Mouse (Mus musculus) heart, embryonic 16.5 days (tissue): ENCODE results near the gene Colca2. TPM values are rescaled to one million over a fixed set of nuclear protein-coding genes. Genes with fewer than 3 reads are reported as not detected.

Source experiments
- ATAC-seq: fragments of 200-750 bp; cut with Nextera tagmentation; replicated peaks from 2 replicates; pipeline ENCODE4 v1.8.0; 2017; ENCODE audit warnings: moderate number of reproducible peaks; ENCODE audit not compliant: insufficient read depth, low FRiP score; ENCODE audit errors: extremely low read depth
- H3K27ac ChIP-seq: fragments of 300-500 bp; sonication (generic); 2 replicates; pipeline ENCODE4 v1.5.1; 2014; ENCODE audit warnings: mild to moderate bottlenecking, low read length, control low read depth, moderate library complexity
- H3K27me3 ChIP-seq: fragments of 300-500 bp; sonication (generic); 2 replicates; pipeline ENCODE4 v1.6.1; 2014; ENCODE audit warnings: low read length, mixed read lengths; ENCODE audit not compliant: control insufficient read depth, insufficient read depth
- H3K36me3 ChIP-seq: fragments of 300-500 bp; sonication (generic); 2 replicates; pipeline ENCODE4 v1.6.1; 2014; ENCODE audit not compliant: control insufficient read depth, insufficient read depth
- H3K4me1 ChIP-seq: fragments of 300-500 bp; sonication (generic); 2 replicates; pipeline ENCODE4 v1.6.1; 2014; ENCODE audit warnings: low read length, mixed read lengths; ENCODE audit not compliant: control insufficient read depth, insufficient read depth
- H3K4me2 ChIP-seq: fragments of 300-500 bp; sonication (generic); 2 replicates; pipeline ENCODE4 v1.6.1; 2014; ENCODE audit warnings: low read depth, mild to moderate bottlenecking, control low read depth, low read length
- H3K4me3 ChIP-seq: fragments of 300-500 bp; sonication (generic); 2 replicates; pipeline ENCODE4 v1.5.1; 2014; ENCODE audit warnings: mild to moderate bottlenecking, control low read depth, low read length
- H3K9ac ChIP-seq: fragments of 300-500 bp; sonication (generic); 2 replicates; pipeline ENCODE4 v1.6.1; 2014; ENCODE audit warnings: low read length, control low read depth
- H3K9me3 ChIP-seq: fragments of 300-500 bp; sonication (generic); replicated peaks from 2 replicates; pipeline ENCODE4 v1.6.1; 2016; ENCODE audit warnings: low read length; ENCODE audit not compliant: control insufficient read depth
- WGBS: fragments of 180-500 bp; shearing (Covaris S2); extraction: QIAGEN DNeasy Blood & Tissue Kit; methylation state at CpG from one replicate; pipeline ENCODE4 v1.1.7; 2014; 5-methylcytosine and 5-hydroxymethylcytosine counted together
- polyA plus RNA-seq: library from polyadenylated mRNA; unstranded; fragments of >200 nt; fragmentation: Nextera tagmentation; extraction: Ambion mirVana; gene quantifications from 2 replicates; pipeline ENCODE4 v1.2.1, GENCODE M21; 2015

The Colca2 gene
- 4.0 and 5.2 TPM in 2 replicates for polyA plus RNA-seq

GRCm38 (mm10) chr9:51278500-51279381 is at the start of gene Colca2:
TSS of gene Colca2 (minus strand) at chr9:51278569.
- H3K4me1 ChIP-seq: peaks cover 7% of the 10 kb centered on the region
- H3K27ac ChIP-seq: peak within 1 kb of the TSS; percentile 84
- WGBS: under 1% methylated on average over 53 of the region's 53 CpGs
- H3K36me3 ChIP-seq: no peaks in the 10 kb centered on the region
- peak within 1 kb of the TSS; percentile 75 for H3K9ac ChIP-seq
- no peaks in the 10 kb centered on the region for H3K27me3 ChIP-seq
- no peaks in the 10 kb centered on the region for H3K9me3 ChIP-seq
- ATAC-seq: peak; percentile 97
- peak within 1 kb of the TSS; percentile 69 for H3K4me2 ChIP-seq
- H3K4me3 ChIP-seq: peak within 1 kb of the TSS; percentile 59

- Histone ChIP-seq H3K4me1 (no peaks in the 10 kb centered on the region), H3K4me3 (no peak overlapping the region), H3K4me2 (no peak overlapping the region), H3K27ac (no peak overlapping the region), H3K9ac (no peak overlapping the region), H3K27me3 (no peaks in the 10 kb centered on the region), H3K36me3 (no peaks in the 10 kb centered on the region), H3K9me3 (no peaks in the 10 kb centered on the region)
- WGBS: 81% methylated on average over 5 of the region's 5 CpGs
- no peak for ATAC-seq
Observed at GRCm38 (mm10) chr9:51327555-51327903, 49.2 kb upstream of the Colca2 start.

GRCm38 (mm10) chr9:51326619-51327554 is 48.5 kb upstream of the Colca2 start:
- Histone ChIP-seq H3K4me1 (no peaks in the 10 kb centered on the region), H3K4me3 (no peak overlapping the region), H3K9me3 (no peaks in the 10 kb centered on the region), H3K4me2 (no peak overlapping the region), H3K27ac (no peak overlapping the region), H3K27me3 (no peaks in the 10 kb centered on the region), H3K9ac (no peak overlapping the region), H3K36me3 (no peaks in the 10 kb centered on the region)
- ATAC-seq: no peak
- WGBS: 64% methylated on average over 11 of the region's 11 CpGs

GRCm38 (mm10) chr9:51324406-51325065 is 46.2 kb upstream of the Colca2 start:
- no peak for ATAC-seq
- no peaks in the 10 kb centered on the region for H3K9me3 ChIP-seq
- no peaks in the 10 kb centered on the region for H3K4me1 ChIP-seq
- H3K36me3 ChIP-seq: no peaks in the 10 kb centered on the region
- H3K27me3 ChIP-seq: no peaks in the 10 kb centered on the region
- no peak overlapping the region for H3K9ac ChIP-seq
- 64% methylated on average over 7 of the region's 7 CpGs for WGBS
- H3K27ac ChIP-seq: no peak overlapping the region
- H3K4me3 ChIP-seq: no peak overlapping the region
- H3K4me2 ChIP-seq: no peak overlapping the region

- WGBS: 62% methylated on average over 1 of the region's 1 CpGs
Observed at GRCm38 (mm10) chr9:51320096-51320495, 41.7 kb upstream of the Colca2 start.

GRCm38 (mm10) chr9:51318246-51318645 is 39.9 kb upstream of the Colca2 start:
- H3K27ac ChIP-seq: no peak overlapping the region
- no peak for ATAC-seq
- no peak overlapping the region for H3K4me3 ChIP-seq
- H3K9me3 ChIP-seq: no peaks in the 10 kb centered on the region
- H3K4me1 ChIP-seq: no peaks in the 10 kb centered on the region
- no peak overlapping the region for H3K9ac ChIP-seq
- no peaks in the 10 kb centered on the region for H3K36me3 ChIP-seq
- WGBS: 56% methylated on average over 4 of the region's 4 CpGs
- no peak overlapping the region for H3K4me2 ChIP-seq
- H3K27me3 ChIP-seq: no peaks in the 10 kb centered on the region

More at GRCm38 (mm10) chr9:51320096-51320495, 41.7 kb upstream of the Colca2 start:
- Histone ChIP-seq H3K4me1 (no peaks in the 10 kb centered on the region), H3K4me3 (no peak overlapping the region), H3K9me3 (no peaks in the 10 kb centered on the region), H3K9ac (no peak overlapping the region), H3K4me2 (no peak overlapping the region), H3K27ac (no peak overlapping the region), H3K27me3 (no peaks in the 10 kb centered on the region), H3K36me3 (no peaks in the 10 kb centered on the region)
- no peak for ATAC-seq

- H3K36me3 ChIP-seq: no peaks in the 10 kb centered on the region
- H3K27ac ChIP-seq: no peak overlapping the region
- H3K9ac ChIP-seq: no peak overlapping the region
- no peak overlapping the region for H3K4me2 ChIP-seq
- 86% methylated on average over 4 of the region's 4 CpGs for WGBS
- no peaks in the 10 kb centered on the region for H3K27me3 ChIP-seq
- no peaks in the 10 kb centered on the region for H3K4me1 ChIP-seq
- ATAC-seq: no peak
- no peak overlapping the region for H3K4me3 ChIP-seq
- no peaks in the 10 kb centered on the region for H3K9me3 ChIP-seq
Observed at GRCm38 (mm10) chr9:51317322-51317721, 39.0 kb upstream of the Colca2 start.

GRCm38 (mm10) chr9:51315402-51316063 is 37.2 kb upstream of the Colca2 start:
- Histone ChIP-seq H3K27ac (no peak overlapping the region), H3K9ac (no peak overlapping the region), H3K9me3 (no peaks in the 10 kb centered on the region), H3K36me3 (no peaks in the 10 kb centered on the region), H3K4me3 (no peak overlapping the region), H3K27me3 (no peaks in the 10 kb centered on the region), H3K4me2 (no peak overlapping the region), H3K4me1 (no peaks in the 10 kb centered on the region)
- 35% methylated on average over 6 of the region's 6 CpGs for WGBS
- ATAC-seq: no peak
